Mouse (Mus musculus): ENCODE results near the gene Noto. TPM values are rescaled to one million over a fixed set of nuclear protein-coding genes. Genes with fewer than 3 reads are reported as not detected.
A peak's percentile ranks its signal among the peaks of the same experiment; 100 is the strongest.

The Noto gene
- polyA plus RNA-seq, 1 experiment from 2014 or later, result not detected

DNA sequence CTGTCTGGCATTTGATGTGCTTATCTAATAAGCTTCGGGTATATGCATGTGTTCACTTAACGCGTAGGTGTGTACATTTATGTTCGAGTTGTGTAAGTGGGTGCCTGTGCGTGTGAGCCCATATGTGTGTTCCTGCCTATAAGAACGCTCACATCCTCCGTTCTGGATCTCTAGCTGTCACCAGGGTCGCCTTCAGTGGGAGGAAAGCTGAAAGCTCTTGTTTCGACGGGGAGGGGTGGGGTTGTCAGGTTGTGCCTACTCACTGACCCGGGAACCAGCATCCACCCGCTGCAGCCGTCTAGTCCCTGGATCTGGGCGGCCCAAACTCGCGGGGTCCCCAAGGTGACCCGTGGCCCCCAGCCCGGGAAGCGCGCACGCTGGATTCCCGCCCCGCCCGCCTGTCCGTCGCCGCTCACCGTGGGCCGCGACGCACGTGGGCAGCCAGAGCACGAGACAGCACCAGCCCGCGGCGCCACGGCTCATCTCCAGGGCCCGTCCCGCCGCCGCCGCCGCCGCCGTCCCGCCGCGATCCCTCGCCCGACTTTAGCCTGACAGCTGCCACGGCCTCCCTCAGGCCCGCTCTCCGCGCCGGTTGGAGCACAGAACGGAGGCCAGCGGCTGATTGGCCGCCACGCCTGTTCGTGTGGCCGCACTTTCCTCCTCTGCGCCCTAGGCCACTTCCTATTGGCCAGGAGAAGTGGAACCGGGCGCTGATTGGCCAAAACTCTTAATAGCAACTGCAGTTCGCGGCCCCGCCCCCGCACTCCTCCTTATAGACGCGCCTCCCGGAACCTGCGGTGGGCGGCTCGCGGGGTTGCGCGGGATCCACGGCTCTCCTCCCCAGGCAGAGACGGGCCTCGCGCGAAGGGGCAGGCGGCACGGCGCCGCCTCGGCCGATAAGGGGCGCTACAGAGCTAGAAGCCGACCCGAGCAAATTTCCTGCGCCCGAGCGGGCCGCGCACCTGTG lies 27.3 kb downstream of the Noto start, which contains the start of gene Cct7:
TSS of gene Cct7 (plus strand) at position 818 of the 967 bp plus-strand sequence.
- no peaks in the 10 kb centered on the region for H3K9me3 ChIP-seq (replicated peaks)
- peak within 1 kb of the TSS; percentile 93 for H3K27ac ChIP-seq (ENCODE audit: poor library complexity, severe bottlenecking)
- ATAC-seq (ENCODE audit: insufficient number of reproducible peaks, low FRiP score), result peak; percentile 96
- peak within 1 kb of the TSS; percentile 96 for H3K4me2 ChIP-seq
- peak within 1 kb of the TSS; percentile 80 for H3K4me3 ChIP-seq
- H3K4me1 ChIP-seq (replicated peaks), result peaks cover 33% of the 10 kb centered on the region
- peaks cover 19% of the 10 kb centered on the region for H3K36me3 ChIP-seq
- H3K9ac ChIP-seq, result peak within 1 kb of the TSS; percentile 94
- WGBS, result 2% methylated on average over 95 of the region's 96 CpGs
- no peaks in the 10 kb centered on the region for H3K27me3 ChIP-seq (replicated peaks)

DNA sequence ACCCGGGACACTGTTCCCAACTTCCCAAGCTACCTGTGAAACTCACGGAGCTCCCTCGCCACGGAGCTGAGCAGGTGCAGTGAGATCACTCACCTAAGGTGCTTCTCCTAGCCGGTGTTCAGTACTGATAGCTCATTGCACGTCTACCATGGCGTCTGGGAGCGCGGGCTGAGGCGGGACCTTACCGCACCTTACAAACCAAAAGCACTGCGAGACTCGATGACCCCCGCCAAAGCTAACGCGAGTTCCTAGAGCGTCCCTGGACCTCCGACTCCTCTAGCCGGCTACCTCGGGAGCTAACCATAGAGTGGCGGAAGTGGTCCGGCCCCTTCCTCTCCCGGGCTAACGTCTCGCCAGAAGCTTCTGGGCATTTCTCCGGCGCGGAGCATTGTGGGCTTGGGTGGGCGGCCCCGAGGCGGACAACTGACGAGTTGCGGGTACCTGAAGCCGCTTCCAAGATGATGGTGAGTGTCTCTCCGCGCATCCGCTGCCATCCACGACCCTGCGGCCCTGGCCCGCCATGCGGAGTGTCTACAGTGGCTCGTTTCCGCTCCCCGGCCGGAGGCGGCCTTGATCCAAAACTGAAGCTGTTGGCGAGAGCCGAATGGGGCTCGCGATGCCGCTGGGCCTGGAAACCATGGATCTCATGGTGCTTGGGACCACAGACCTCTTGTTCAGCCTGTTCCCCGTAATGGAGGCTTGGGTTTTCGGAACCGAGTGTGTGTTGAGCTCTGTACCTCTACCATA lies 28.2 kb downstream of the Noto start, which contains the start of gene Pradc1:
TSS of gene Pradc1 (minus strand) at position 307 of the 747 bp plus-strand sequence.
- peaks cover 13% of the 10 kb centered on the region for H3K36me3 ChIP-seq
- peak within 1 kb of the TSS; percentile 93 for H3K27ac ChIP-seq (ENCODE audit: poor library complexity, severe bottlenecking)
- peak within 1 kb of the TSS; percentile 96 for H3K4me2 ChIP-seq
- ATAC-seq (ENCODE audit: insufficient number of reproducible peaks, low FRiP score), result peak; percentile 91
- WGBS, result under 1% methylated on average over 54 of the region's 54 CpGs
- H3K9me3 ChIP-seq (replicated peaks), result no peaks in the 10 kb centered on the region
- H3K9ac ChIP-seq, result peak within 1 kb of the TSS; percentile 94
- peak within 1 kb of the TSS; percentile 80 for H3K4me3 ChIP-seq
- peaks cover 41% of the 10 kb centered on the region for H3K4me1 ChIP-seq (replicated peaks)
- H3K27me3 ChIP-seq (replicated peaks), result no peaks in the 10 kb centered on the region

DNA sequence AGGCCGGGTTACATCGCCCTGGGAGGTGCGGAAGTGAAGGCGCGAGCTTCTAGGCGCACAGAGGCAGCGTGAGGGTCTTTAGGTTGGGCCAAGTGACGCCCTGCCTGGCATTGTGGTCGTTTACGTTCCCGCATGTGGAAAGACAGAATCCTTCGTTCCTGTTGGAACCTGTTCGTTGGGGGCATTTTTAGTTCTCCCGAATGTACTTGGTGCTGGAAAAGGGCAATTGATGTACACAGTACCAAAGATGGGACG lies 28.7 kb downstream of the Noto start:
- Histone ChIP-seq H3K4me3 (peak overlapping the region; percentile 80), H3K27ac (ENCODE audit: poor library complexity, severe bottlenecking) (peak overlapping the region; percentile 93), H3K4me1 (replicated peaks) (peaks cover 41% of the 10 kb centered on the region), H3K9ac (peak overlapping the region; percentile 94), H3K9me3 (replicated peaks) (no peaks in the 10 kb centered on the region), H3K27me3 (replicated peaks) (no peaks in the 10 kb centered on the region), H3K4me2 (peak overlapping the region; percentile 96), H3K36me3 (peaks cover 10% of the 10 kb centered on the region)
- 0% methylated on average over 15 of the region's 15 CpGs for WGBS
- no peak for ATAC-seq (ENCODE audit: insufficient number of reproducible peaks, low FRiP score)

DNA sequence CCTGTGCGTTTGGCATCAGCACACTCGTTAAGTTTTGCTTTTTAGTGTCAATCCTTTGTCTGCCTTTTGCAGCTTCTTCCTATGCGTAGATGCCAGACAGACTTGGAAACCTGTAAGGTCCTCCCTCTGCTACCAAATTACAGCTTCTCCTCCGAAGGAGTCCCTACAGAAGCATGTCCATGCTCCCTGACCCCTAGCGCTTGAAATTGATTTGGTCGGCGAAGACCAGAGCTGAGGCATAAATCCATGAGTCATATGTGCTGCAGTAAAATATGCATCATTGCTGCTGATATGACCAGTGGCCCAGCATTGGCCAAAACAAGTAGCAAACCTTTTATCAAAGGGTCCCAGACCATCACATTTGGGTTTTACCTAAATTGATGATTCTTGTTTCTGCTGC lies 29.1 kb downstream of the Noto start:
- WGBS, result 14% methylated on average over 7 of the region's 7 CpGs
- H3K4me1 ChIP-seq (replicated peaks), result peaks cover 41% of the 10 kb centered on the region

DNA sequence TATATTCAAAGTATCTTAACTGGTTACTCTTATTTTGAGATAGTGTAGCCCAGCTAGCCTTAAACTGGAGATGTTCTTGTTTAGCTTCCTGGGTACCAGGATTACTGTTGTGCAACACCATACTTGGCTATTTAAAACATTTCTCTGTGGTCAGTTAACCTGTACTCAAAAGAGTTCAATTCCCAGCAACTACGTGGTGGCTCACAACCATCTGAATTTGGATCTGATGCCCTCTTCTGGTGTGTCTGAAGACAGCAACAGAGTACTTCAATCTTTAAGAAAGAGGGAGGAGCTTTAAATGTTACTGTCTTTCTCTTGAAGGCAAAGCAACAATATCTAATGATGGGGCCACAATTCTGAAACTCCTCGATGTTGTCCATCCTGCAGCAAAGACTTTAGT lies 35.9 kb downstream of the Noto start:
- no peak overlapping the region for H3K4me3 ChIP-seq
- ATAC-seq (ENCODE audit: insufficient number of reproducible peaks, low FRiP score), result no peak
- H3K36me3 ChIP-seq, result peaks cover 70% of the 10 kb centered on the region
- H3K4me2 ChIP-seq, result no peak overlapping the region
- H3K9me3 ChIP-seq (replicated peaks), result no peaks in the 10 kb centered on the region
- no peak overlapping the region for H3K9ac ChIP-seq
- peaks cover 16% of the 10 kb centered on the region for H3K4me1 ChIP-seq (replicated peaks)
- WGBS, result 90% methylated on average over 2 of the region's 2 CpGs
- no peak overlapping the region for H3K27ac ChIP-seq (ENCODE audit: poor library complexity, severe bottlenecking)
- H3K27me3 ChIP-seq (replicated peaks), result no peaks in the 10 kb centered on the region

More for the DNA sequence above, 29.1 kb downstream of the Noto start:
- H3K4me2 ChIP-seq, result peak overlapping the region; percentile 96
- H3K36me3 ChIP-seq, result peaks cover 9% of the 10 kb centered on the region
- peak overlapping the region; percentile 80 for H3K4me3 ChIP-seq
- H3K27me3 ChIP-seq (replicated peaks), result no peaks in the 10 kb centered on the region
- 0 out of 2 replicates have a peak overlapping the region, but pooled peaks have one; percentile 93 for H3K27ac ChIP-seq (ENCODE audit: poor library complexity, severe bottlenecking)
- H3K9me3 ChIP-seq (replicated peaks), result no peaks in the 10 kb centered on the region
- H3K9ac ChIP-seq, result peak overlapping the region; percentile 94
- ATAC-seq (ENCODE audit: insufficient number of reproducible peaks, low FRiP score), result no peak

DNA sequence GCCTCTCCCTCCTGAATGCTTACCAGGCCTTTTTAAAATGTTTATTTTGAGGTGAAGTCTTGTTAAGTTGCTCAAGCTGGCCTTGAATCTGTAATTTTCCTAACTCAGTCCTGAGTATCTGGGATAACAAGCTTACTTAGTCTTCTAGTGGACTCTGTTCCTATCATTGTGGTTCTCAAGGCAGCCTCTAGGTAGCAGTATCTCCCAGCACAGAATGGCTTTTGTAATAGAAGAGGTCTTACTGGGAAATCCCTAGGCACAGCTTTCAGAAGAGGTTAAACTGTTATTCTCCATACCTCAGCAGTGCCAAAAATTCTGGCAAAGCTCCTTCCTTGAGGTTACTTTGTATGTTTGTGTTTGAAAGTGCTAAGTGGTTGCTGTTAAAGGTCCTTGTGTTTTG lies 41.7 kb downstream of the Noto start:
- H3K27me3 ChIP-seq (replicated peaks), result no peaks in the 10 kb centered on the region
- no peak overlapping the region for H3K9ac ChIP-seq
- H3K27ac ChIP-seq (ENCODE audit: poor library complexity, severe bottlenecking), result no peak overlapping the region
- no peaks in the 10 kb centered on the region for H3K9me3 ChIP-seq (replicated peaks)
- H3K4me3 ChIP-seq, result no peak overlapping the region
- H3K4me2 ChIP-seq, result no peak overlapping the region
- H3K36me3 ChIP-seq, result peaks cover 91% of the 10 kb centered on the region
- no peak for ATAC-seq (ENCODE audit: insufficient number of reproducible peaks, low FRiP score)
- no peaks in the 10 kb centered on the region for H3K4me1 ChIP-seq (replicated peaks)

DNA sequence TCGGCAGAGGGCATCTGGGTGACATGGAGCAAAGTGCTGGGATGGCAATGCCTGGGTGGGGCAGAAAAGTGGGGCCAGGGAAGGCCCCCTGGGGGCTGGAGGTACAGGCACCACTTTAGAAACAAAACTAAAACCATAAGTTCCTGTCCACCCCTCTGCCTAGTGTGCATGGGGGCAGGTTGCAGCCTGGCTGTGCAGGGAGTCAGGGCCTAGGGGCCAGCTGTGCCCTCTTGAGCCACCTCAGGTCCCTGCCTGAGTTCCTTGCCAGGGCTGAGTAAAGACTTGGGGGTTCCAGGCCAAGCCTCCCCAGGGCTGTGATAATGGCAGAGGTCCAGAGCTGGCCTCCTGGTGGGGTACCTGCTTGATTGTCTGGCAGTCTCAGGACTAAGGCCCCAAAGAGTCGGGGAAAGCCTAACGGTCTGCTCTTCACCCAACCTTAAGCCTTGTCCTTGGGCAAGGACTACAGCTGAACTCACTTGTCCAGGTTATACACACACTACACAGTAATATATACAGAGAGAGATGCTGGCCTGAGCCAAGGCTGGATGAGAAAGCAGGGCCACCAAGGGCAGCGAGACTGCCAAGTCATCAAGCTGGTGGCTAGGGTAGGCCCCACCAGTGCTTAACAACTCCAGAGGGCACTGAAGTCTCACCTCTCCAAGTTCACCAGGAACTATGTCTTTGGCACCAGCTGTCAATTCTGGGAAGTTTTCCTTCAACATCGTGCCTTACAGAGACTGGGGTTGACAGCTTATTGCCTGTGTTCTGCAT lies 46.2 kb downstream of the Noto start:
- Histone ChIP-seq H3K4me1 (replicated peaks) (no peaks in the 10 kb centered on the region), H3K4me2 (no peak overlapping the region), H3K27me3 (replicated peaks) (peaks cover 28% of the 10 kb centered on the region; the same call in 1 of the 2 replicates), H3K9ac (no peak overlapping the region), H3K9me3 (replicated peaks) (no peaks in the 10 kb centered on the region), H3K27ac (ENCODE audit: poor library complexity, severe bottlenecking) (no peak overlapping the region), H3K4me3 (no peak overlapping the region), H3K36me3 (peaks cover 47% of the 10 kb centered on the region)
- 71% methylated on average over 5 of the region's 5 CpGs for WGBS
- ATAC-seq (ENCODE audit: insufficient number of reproducible peaks, low FRiP score), result no peak

DNA sequence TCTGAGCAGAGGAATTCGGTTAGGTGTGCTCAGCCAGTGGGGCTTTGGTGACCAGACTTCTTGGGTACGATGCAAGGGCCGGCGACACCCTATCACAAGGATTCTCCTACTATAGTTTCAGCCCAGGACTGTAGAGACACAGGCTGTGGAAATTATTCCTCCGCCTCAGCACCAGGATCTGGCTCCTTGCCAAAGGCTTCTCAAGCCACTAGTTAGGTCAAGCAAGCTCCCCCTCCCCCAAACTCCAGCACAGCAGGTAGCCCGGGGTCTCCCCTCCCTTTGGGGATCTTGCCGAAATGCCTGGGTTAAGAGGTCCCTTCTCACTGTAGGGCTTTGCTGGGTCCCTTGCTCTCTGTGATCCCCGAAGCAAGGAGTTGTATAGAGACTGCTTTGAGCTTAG lies 48.3 kb downstream of the Noto start:
- no peak overlapping the region for H3K4me3 ChIP-seq
- WGBS, result 50% methylated on average over 8 of the region's 8 CpGs
- H3K4me1 ChIP-seq (replicated peaks), result no peaks in the 10 kb centered on the region
- no peak overlapping the region for H3K27ac ChIP-seq (ENCODE audit: poor library complexity, severe bottlenecking)
- ATAC-seq (ENCODE audit: insufficient number of reproducible peaks, low FRiP score), result no peak
- no peak overlapping the region for H3K9ac ChIP-seq
- peaks cover 26% of the 10 kb centered on the region for H3K36me3 ChIP-seq
- H3K4me2 ChIP-seq, result no peak overlapping the region
- peaks cover 48% of the 10 kb centered on the region for H3K27me3 ChIP-seq (replicated peaks)
- H3K9me3 ChIP-seq (replicated peaks), result no peaks in the 10 kb centered on the region

DNA sequence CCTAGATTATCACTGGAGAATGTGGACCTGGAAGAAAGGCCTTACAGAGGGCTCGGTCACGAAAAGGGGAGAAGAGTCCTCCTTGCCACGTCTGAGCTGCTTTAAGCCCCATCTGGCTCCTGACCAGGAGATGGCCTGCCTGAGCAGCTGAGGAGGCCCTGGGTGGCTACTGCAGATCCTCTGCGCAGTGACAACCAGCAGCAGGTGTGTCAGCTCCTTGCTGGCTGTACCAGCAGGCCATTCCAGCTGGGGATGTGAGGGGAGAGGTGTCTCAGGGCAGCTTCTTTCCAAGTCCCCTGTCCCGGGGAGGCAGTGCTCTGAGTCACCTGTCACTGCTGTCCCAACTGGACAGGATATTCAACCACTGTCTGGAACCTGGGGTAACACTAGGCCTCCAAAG lies 48.9 kb downstream of the Noto start:
- no peak overlapping the region for H3K9ac ChIP-seq
- ATAC-seq (ENCODE audit: insufficient number of reproducible peaks, low FRiP score), result no peak
- no peak overlapping the region for H3K4me3 ChIP-seq
- H3K36me3 ChIP-seq, result peaks cover 20% of the 10 kb centered on the region
- no peak overlapping the region for H3K27ac ChIP-seq (ENCODE audit: poor library complexity, severe bottlenecking)
- no peak overlapping the region for H3K4me2 ChIP-seq
- WGBS, result 52% methylated on average over 5 of the region's 5 CpGs
- H3K27me3 ChIP-seq (replicated peaks), result peaks cover 54% of the 10 kb centered on the region
- H3K9me3 ChIP-seq (replicated peaks), result no peaks in the 10 kb centered on the region
- H3K4me1 ChIP-seq (replicated peaks), result no peaks in the 10 kb centered on the region

DNA sequence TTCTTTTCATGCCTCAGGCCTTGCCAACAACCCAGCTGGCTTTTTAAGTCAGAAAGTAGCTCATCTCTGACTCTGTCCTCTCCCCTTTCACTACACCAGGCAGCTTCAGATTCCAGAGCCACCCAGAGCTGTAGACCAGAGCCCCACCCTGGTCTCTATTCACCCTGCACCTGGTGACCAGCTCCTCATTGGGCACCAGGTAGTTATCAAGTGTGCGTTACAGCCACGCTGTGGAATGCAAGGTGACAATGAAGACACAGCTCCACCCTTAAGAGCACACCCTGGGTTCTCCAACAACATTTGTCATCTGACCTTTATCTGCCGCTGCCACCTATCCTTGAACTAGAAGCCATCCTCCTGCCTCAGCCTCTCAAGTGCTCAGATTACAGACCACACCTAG lies 51.9 kb downstream of the Noto start:
- Histone ChIP-seq H3K4me2 (no peak overlapping the region), H3K27ac (ENCODE audit: poor library complexity, severe bottlenecking) (no peak overlapping the region), H3K4me1 (replicated peaks) (no peaks in the 10 kb centered on the region), H3K36me3 (no peaks in the 10 kb centered on the region), H3K4me3 (no peak overlapping the region), H3K9ac (no peak overlapping the region), H3K27me3 (replicated peaks) (peaks cover 83% of the 10 kb centered on the region), H3K9me3 (replicated peaks) (no peaks in the 10 kb centered on the region)
- 84% methylated on average over 3 of the region's 3 CpGs for WGBS
- no peak for ATAC-seq (ENCODE audit: insufficient number of reproducible peaks, low FRiP score)

Data from heart, embryonic 12.5 days (tissue).